Mouse (Mus musculus): Measurements from ENCODE around the gene Galnt9.

DNA sequence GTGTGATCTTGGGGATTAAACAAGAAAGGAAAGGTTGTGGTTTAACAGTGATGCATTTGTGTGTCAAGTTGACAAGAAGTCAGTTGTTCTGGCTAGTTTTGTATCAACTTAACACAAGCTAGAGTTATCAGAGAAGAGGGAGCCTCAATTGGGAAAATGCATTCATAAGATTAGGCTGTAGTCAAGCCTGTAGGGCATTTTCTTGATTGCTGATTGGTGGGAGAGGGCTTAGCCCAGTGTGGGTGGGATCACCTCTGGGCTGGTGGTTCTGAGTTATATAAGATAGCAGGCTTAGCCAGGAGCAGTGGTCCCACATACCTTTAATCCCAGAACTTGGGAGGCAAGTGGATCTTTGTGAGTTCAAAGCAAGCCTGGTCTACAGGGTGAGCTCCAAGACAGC, 102.2 kb downstream of the Galnt9 start:
- TF ChIP-seq GATA1 (IDR thresholded peaks at IDR 0.05; ENCODE audit: borderline replicate concordance, low read length) (no peak), FLI1 (IDR thresholded peaks at IDR 0.05; ENCODE audit: low read length) (no peak)

Measured in megakaryocyte, embryonic 14.5 days (primary cell).